Mouse (Mus musculus) left cerebral cortex, postnatal 10 days (tissue): ENCODE results near the gene Zfp362. TPM values are rescaled to one million over a fixed set of nuclear protein-coding genes. Genes with fewer than 3 reads are reported as not detected.
A peak's percentile ranks its signal among the peaks of the same experiment; 100 is the strongest.

Experiments
- DNase-seq, 2 experiments: peaks; one replicate each; pipeline ENCODE4 v3.0.0; 2021 to 2022; ENCODE audit warnings: low spot score in 2 of 2, mixed read lengths in 1 of 2; ENCODE audit errors: extremely low spot score in 1 of 2
- intact Hi-C: fragments of 180-260 bp; cut with DNase I; formaldehyde crosslinking; loops from one replicate; pipeline ENCODE4 v1.15.1; 2025
- total RNA-seq, 2 experiments: library from RNA; stranded (reverse); gene quantifications; 2 replicates each; pipeline ENCODE4 v1.2.3; 2021

Zfp362 gene
- total RNA-seq, 2 experiments from 2014 or later, result 43.4 to 45.5 TPM

DNA sequence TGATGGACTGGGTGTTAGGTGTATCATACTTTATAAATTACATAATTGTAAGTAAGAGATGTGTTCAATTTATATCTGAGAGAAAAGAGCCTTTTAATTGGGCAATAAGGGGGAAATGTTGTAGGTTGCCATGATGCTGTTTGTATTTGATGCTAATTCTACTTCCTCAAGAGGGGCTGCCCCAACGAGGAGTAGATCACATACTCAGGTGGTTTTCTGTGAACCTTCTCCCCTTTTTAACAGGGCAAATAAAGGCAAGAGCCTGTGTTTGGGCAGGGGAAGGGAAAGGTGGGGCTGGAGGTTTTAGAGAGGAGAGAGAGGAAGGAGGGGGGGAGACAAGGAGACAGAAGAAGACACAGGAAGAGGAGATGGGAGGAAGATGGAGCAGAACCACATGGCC, 65.0 kb downstream of the Zfp362 start:
- DNase-seq, result peak in 1 of 2 experiments; percentile 7
- intact Hi-C loops, result no loop called here

GRCm38 (mm10) chr4:128737825-128738610, 67.8 kb downstream of the Zfp362 start:
- intact Hi-C loops, result no loop called here

GRCm38 (mm10) chr4:128737137-128737589, 68.7 kb downstream of the Zfp362 start:
- intact Hi-C loops, result no loop called here
- peak in 1 of 2 experiments; percentile 70 for DNase-seq

More at GRCm38 (mm10) chr4:128737825-128738610, 67.8 kb downstream of the Zfp362 start:
- DNase-seq, result no peak

GRCm38 (mm10) chr4:128734721-128735671, 70.8 kb downstream of the Zfp362 start:
- DNase-seq, result no peak
- intact Hi-C loops, result no loop called here

DNA sequence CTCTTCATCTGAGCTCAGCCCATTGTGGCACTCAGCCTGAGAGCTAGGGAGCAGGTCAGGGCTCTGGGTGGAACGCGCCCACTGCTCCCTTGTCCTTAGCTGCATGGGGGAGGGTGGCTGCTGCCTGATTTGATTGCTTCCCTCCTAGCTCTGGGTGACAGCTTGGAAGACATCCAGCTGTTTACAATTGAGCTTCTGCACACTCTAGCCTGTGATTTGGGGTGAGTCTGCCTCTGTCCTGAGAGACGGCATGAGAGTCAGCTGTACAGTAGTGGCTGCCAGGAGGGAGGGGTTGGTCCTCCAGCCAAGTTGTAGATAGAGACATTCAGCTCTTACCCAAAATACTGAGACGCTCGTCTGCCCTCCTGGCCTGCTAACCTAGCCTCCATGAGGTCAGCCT, 71.6 kb downstream of the Zfp362 start:
- DNase-seq, result peak in 1 of 2 experiments; percentile 63
- intact Hi-C loops, result no loop called here

DNA sequence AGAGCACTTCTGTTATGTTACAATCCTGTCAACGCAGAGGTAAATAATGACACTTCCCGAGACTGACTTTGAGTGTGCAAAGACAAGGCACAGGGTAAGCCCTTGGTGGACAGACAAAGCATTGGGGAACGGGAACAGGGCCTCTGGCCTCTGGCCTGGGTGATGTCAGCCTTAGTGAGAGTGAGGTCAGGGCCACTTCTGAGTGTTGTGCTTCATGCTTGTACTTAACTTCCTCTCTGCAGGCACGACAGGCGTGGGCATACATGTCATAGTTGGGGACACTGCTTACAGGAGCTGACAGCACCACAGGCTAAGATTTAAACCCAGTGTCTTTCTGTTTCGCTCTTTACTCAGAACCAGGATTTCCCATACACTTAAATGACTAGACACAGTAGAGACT, 72.3 kb downstream of the Zfp362 start:
- intact Hi-C loops, result no loop called here
- no peak for DNase-seq

- intact Hi-C loops, result no loop called here
- DNase-seq, result no peak
Measured at GRCm38 (mm10) chr4:128732794-128733193, 73.1 kb downstream of the Zfp362 start.

DNA sequence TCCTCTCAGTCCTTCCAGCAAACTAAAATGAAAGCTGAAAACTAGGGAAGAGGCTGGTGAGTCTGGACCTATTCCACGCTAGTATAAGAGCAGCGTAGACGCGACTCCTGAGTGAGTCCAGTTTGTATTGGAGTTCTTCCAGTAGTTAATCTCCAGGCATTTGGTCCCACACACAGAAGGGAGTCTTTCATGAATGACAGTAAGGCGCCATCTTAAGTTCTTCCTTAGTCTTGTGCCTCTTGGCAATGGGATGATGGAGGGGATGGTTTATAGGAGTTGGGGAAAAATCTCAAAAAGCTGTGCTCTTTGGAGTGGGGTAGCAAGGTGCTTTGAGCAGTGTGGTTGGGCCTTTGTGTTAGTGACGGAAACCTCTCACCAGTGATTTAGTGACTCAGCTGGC, 75.6 kb downstream of the Zfp362 start:
- no peak for DNase-seq
- intact Hi-C loops, result no loop called here

GRCm38 (mm10) chr4:128729709-128730037, 76.2 kb downstream of the Zfp362 start:
- intact Hi-C loops, result no loop called here
- no peak for DNase-seq

DNA sequence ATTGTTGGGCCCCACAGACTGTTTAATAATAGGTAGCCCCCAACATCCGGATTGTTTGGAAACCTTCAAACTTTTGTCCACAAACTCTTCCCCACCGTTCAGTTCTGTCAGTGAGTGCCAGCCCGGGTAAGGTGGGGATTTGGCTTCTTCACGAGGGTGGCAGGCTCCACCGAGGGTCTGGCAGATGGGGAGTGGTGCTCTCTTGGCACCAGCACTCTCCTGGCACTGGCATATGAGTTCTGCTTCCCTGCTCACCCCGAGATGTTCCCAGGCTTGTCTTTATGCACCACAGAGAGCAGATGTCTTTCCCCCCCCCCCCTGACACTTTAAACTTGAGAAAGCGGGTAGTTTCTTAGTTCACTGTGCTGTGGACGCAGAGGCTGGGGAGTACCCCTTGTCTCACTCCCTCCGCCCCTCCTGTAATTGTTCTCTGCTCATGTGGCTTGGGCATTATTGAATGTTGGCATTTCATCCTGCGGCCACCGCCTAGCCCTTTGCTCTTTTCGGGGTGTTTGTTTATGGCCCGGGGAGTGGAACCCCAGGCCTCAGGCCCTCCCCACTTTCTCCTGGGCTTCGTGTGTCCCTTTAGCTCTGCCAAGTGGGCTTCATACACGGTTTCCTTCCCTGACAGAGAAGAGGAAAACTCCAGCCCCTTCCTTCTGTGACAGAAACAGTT, 76.7 kb downstream of the Zfp362 start:
- DNase-seq, result no peak
- intact Hi-C loops, result no loop called here

- no peak for DNase-seq
- intact Hi-C loops, result no loop called here
Measured at GRCm38 (mm10) chr4:128728431-128728851, 77.4 kb downstream of the Zfp362 start.

DNA sequence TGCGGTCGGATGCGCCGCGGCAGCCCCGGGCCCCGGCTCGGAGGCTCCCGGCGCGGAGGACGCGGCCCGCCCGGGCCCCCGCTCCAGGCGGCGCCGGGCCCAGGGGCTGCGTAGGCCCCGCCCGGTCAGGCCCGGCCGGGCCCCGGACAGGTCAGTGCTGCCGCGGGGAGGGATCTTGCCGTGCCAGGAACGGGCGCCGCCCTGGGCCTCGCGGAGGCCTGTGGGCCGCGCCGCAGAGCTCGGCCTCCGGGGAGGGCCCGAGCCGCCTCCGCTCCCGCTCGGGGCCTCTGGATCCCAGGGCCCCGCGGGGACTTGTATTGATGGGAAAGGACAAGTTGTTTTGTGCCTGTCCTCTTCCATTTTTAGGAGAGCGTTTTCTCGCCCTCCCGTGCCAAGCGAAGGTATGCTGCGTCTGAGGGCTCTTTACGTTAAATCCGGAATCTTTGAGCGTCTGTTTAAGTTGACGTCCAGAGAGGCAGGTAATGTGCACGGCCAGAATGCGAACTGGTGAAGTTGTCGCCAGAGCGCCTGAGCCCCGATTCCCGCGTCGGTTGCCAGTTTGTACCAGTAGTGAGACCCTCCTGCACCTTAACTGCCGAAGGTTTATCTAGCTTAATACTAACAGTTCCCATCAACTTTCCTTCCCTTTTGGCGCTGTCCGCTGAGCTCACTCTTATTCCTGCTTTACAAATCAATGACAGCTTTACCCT, 78.0 kb downstream of the Zfp362 start:
- intact Hi-C loops, result no loop called here
- DNase-seq, result peak in 1 of 2 experiments; percentile 70

GRCm38 (mm10) chr4:128727019-128727720, 78.7 kb downstream of the Zfp362 start:
- intact Hi-C loops, result no loop called here
- DNase-seq, result peak; percentile 68 to 92

GRCm38 (mm10) chr4:128724059-128724458, 81.8 kb downstream of the Zfp362 start:
- intact Hi-C loops, result no loop called here
- no peak for DNase-seq

DNA sequence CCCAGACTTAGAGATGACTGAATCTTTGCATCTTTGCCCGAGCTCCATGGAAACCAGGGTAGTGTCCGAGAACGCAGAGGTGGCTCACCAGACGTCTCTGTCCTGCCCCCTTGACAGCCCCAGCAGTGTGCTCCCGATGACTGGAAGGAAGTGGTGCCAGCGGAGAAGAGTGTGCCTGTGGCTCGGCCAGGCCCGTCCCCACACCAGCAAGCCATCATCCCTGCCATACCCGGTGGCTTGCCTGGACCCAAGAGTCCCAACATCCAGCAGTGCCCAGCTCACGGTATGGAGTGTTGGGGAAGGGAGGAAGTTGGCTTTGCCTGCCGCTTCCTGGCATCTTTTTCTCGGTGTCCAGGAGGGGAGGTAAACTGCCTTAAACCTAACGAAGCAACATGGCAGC, 82.4 kb downstream of the Zfp362 start:
- DNase-seq, result no peak
- intact Hi-C loops, result no loop called here
